Mouse (Mus musculus) megakaryocyte, embryonic 14.5 days (primary cell): ENCODE results near the gene Cacna1s.

Source experiments
- FLI1 ChIP-seq: IDR thresholded peaks from 2 replicates; pipeline ENCODE4 v1.6.1; 2012; ENCODE audit warnings: low read length, inconsistent platforms, mixed read lengths
- GATA1 ChIP-seq: IDR thresholded peaks from 3 replicates; pipeline ENCODE4 v1.6.1; 2012; ENCODE audit warnings: mixed read lengths, low read length, inconsistent platforms, borderline replicate concordance

DNA sequence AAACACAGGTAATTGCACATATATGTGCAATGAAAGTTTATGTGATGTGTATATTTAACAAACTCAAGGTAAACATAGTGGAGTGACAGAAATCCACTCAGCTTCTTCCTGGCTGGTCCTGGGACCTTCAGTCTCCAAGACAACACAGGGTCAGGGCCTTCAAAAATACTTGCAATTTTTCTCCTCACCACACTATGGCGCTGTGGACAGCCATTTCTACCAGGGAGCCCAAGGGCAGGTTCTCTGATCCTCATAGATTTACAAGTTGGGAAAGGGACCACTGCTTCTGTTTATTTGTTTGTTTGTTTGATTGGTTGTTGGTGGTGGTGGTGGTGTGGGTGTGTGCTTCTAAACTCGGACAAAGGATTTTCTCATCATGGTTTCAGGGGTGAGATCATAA, 5.1 kb upstream of the Cacna1s start:
- TF ChIP-seq GATA1: no peak
- no peak for TF ChIP-seq FLI1
